Mouse (Mus musculus): ENCODE measurements around the gene Asf1a. TPM values are rescaled to one million over a fixed set of nuclear protein-coding genes. Genes with fewer than 3 reads are reported as not detected.

The Asf1a gene
- total and polyA plus RNA-seq, 3 experiments = 65.1 to 91.4 TPM; not detected in 1

DNA sequence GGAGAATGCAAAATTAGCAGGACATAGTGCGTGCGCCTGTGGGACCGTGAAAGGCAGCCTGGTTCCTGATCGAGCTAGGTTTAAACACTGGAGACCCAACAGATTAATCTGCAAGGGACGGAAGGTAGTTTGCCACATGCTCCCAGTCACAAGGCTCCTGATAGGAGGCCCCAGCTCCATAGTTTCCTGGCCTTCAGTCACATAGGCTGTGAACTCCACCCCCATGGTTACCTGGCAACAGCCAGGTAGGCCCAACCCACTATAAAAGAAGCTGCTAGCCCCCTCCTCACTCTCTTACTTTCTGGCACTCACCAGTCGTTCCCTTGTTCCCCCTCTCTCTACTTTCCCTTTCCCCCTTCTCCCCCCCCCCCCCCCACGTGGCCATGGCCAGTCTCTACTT is 16.4 kb upstream of the Asf1a start:
- DNase-seq (ENCODE audit: low read depth, low spot score) = peak; percentile 82
- H3K27ac ChIP-seq (ENCODE audit: control insufficient read depth, low read depth, low read length) = peak overlapping the region; percentile 59

GRCm38 (mm10) chr10:53580621-53581081 is 15.9 kb upstream of the Asf1a start:
- H3K9ac ChIP-seq (ENCODE audit: control insufficient read depth, low read depth, low read length, poor library complexity, severe bottlenecking) = no peak overlapping the region
- peaks cover 0 to 4% of the 10 kb centered on the region in 2 experiments; a peak in 1 of 4 replicates for H3K36me3 ChIP-seq (ENCODE audit: control insufficient read depth in 1 of 2, insufficient read depth in 2 of 2, low read length in 2 of 2)
- DNase-seq (ENCODE audit: low read depth, low spot score) = peak; percentile 88
- no peaks in the 10 kb centered on the region for H3K79me2 ChIP-seq (ENCODE audit: control insufficient read depth, insufficient read depth, low read length, poor library complexity)
- H3K27ac ChIP-seq (ENCODE audit: control insufficient read depth, low read depth, low read length) = no peak overlapping the region
- peaks cover 0 to 3% of the 10 kb centered on the region in 2 experiments; a peak in 2 of 4 replicates for H3K4me1 ChIP-seq (ENCODE audit: control insufficient read depth in 1 of 2, insufficient read depth in 2 of 2, low read length in 2 of 2)
- no peaks in the 10 kb centered on the region for H3K9me3 ChIP-seq (replicated peaks; ENCODE audit: insufficient read depth, low read length)
- TF ChIP-seq ZC3H11A (IDR thresholded peaks at IDR 0.05; ENCODE audit: low read depth, low read length) = no peak
- 0 out of 2 replicates have a peak, but pooled peaks have one; percentile 27 for TF ChIP-seq TBP (IDR thresholded peaks at IDR 0.05; ENCODE audit: low read depth, low read length)
- no peak for TF ChIP-seq ETS1 (IDR thresholded peaks at IDR 0.05; ENCODE audit: low read depth, low read length)
- H3K4me3 ChIP-seq (ENCODE audit: control insufficient read depth in 1 of 2, insufficient read depth in 1 of 2, low read depth in 2 of 2, low read length in 2 of 2) = peak overlapping the region; percentile 67 to 90; a peak in 3 of 4 replicates
- H3K27me3 ChIP-seq (ENCODE audit: control insufficient read depth in 1 of 2, insufficient read depth in 2 of 2, low read length in 2 of 2) = no peaks in the 10 kb centered on the region

More for the DNA sequence above, 16.4 kb upstream of the Asf1a start:
- no peaks in the 10 kb centered on the region for H3K79me2 ChIP-seq (ENCODE audit: control insufficient read depth, insufficient read depth, low read length, poor library complexity)
- no peaks in the 10 kb centered on the region for H3K9me3 ChIP-seq (replicated peaks; ENCODE audit: insufficient read depth, low read length)
- 0 out of 2 replicates have a peak, but pooled peaks have one; percentile 2 for TF ChIP-seq GATA1 (IDR thresholded peaks at IDR 0.05; ENCODE audit: low read depth, low read length)
- TF ChIP-seq SIN3A (IDR thresholded peaks at IDR 0.05; ENCODE audit: low read length) = 0 out of 2 replicates have a peak, but pooled peaks have one; percentile 35
- TF ChIP-seq BHLHE40 (IDR thresholded peaks at IDR 0.05; ENCODE audit: borderline replicate concordance, low read depth, low read length) = no peak
- TF ChIP-seq ELF1 (IDR thresholded peaks at IDR 0.05; ENCODE audit: low read depth, low read length) = no peak
- TF ChIP-seq CHD2 (IDR thresholded peaks at IDR 0.05; ENCODE audit: low read length) = no peak
- no peak for TF ChIP-seq SMC3 (IDR thresholded peaks at IDR 0.05; ENCODE audit: low read depth, low read length)
- peak; percentile 68 for TF ChIP-seq MXI1 (IDR thresholded peaks at IDR 0.05; ENCODE audit: low read depth, low read length)
- peak; percentile 40; the same call in 1 of the 2 replicates for TF ChIP-seq NELFE (IDR thresholded peaks at IDR 0.05; ENCODE audit: low read depth, low read length)
- peak; percentile 62; the same call in 1 of the 2 replicates for TF ChIP-seq MAX (IDR thresholded peaks at IDR 0.05; ENCODE audit: low read length)
- TF ChIP-seq POLR2A (IDR thresholded peaks at IDR 0.05; ENCODE audit: control insufficient read depth in 1 of 2, insufficient read depth in 1 of 2, low read depth in 1 of 2, low read length in 2 of 2, poor library complexity in 1 of 2) = peak in 1 of 2 experiments; percentile 44; a peak in 1 of 4 replicates
- TF ChIP-seq E2F4 (IDR thresholded peaks at IDR 0.05; ENCODE audit: borderline replicate concordance, low read depth, low read length) = no peak
- TF ChIP-seq USF1 (IDR thresholded peaks at IDR 0.05; ENCODE audit: low read depth, low read length) = peak; percentile 41
- no peak for TF ChIP-seq ZMIZ1 (IDR thresholded peaks at IDR 0.05; ENCODE audit: low read depth, low read length)
- no peak for TF ChIP-seq POLR2AphosphoS5 (IDR thresholded peaks at IDR 0.05; ENCODE audit: borderline replicate concordance, low read depth, low read length)
- TF ChIP-seq TBP (IDR thresholded peaks at IDR 0.05; ENCODE audit: low read depth, low read length) = 0 out of 2 replicates have a peak, but pooled peaks have one; percentile 29
- peak; percentile 78 for TF ChIP-seq MYC (IDR thresholded peaks at IDR 0.05; ENCODE audit: low read depth, low read length)
- H3K4me3 ChIP-seq (ENCODE audit: control insufficient read depth in 1 of 2, insufficient read depth in 1 of 2, low read depth in 2 of 2, low read length in 2 of 2) = peak overlapping the region; percentile 67 to 90
- no peaks in the 10 kb centered on the region for H3K27me3 ChIP-seq (ENCODE audit: control insufficient read depth in 1 of 2, insufficient read depth in 2 of 2, low read length in 2 of 2)
- peaks cover 0 to 4% of the 10 kb centered on the region in 2 experiments; a peak in 1 of 4 replicates for H3K36me3 ChIP-seq (ENCODE audit: control insufficient read depth in 1 of 2, insufficient read depth in 2 of 2, low read length in 2 of 2)
- H3K9ac ChIP-seq (ENCODE audit: control insufficient read depth, low read depth, low read length, poor library complexity, severe bottlenecking) = peak overlapping the region; percentile 67
- H3K4me1 ChIP-seq (ENCODE audit: control insufficient read depth in 1 of 2, insufficient read depth in 2 of 2, low read length in 2 of 2) = peaks cover 0 to 3% of the 10 kb centered on the region in 2 experiments; a peak in 2 of 4 replicates

Data from MEL (cell line).